Mouse (Mus musculus) limb, embryonic 15.5 days (tissue): ENCODE measurements around the gene Arhgap21. TPM values are rescaled to one million over a fixed set of nuclear protein-coding genes. Genes with fewer than 3 reads are reported as not detected.

Source experiments
- ATAC-seq: fragments of 200-750 bp; cut with Nextera tagmentation; 2 replicates; pipeline ENCODE4 v1.8.0; 2017; ENCODE audit warnings: low read depth, moderate TSS enrichment; ENCODE audit not compliant: insufficient number of reproducible peaks, low FRiP score, low TSS enrichment
- H3K27ac ChIP-seq: fragments of 300-500 bp; sonication (generic); 2 replicates; pipeline ENCODE4 v1.5.1; 2015; ENCODE audit warnings: moderate library complexity, mild to moderate bottlenecking, inconsistent platforms
- H3K27me3 ChIP-seq: fragments of 300-500 bp; sonication (generic); 2 replicates; pipeline ENCODE4 v1.6.1; 2015; ENCODE audit warnings: inconsistent platforms
- H3K36me3 ChIP-seq: fragments of 300-500 bp; sonication (generic); 2 replicates; pipeline ENCODE4 v1.6.1; 2015; ENCODE audit warnings: inconsistent platforms
- H3K4me1 ChIP-seq: fragments of 300-500 bp; sonication (generic); 2 replicates; pipeline ENCODE4 v1.6.1; 2015; ENCODE audit warnings: inconsistent platforms
- H3K4me2 ChIP-seq: fragments of 300-500 bp; sonication (generic); 2 replicates; pipeline ENCODE4 v1.6.1; 2015; ENCODE audit warnings: mild to moderate bottlenecking, inconsistent platforms
- H3K4me3 ChIP-seq: fragments of 300-500 bp; sonication (generic); 2 replicates; pipeline ENCODE4 v1.5.1; 2015; ENCODE audit warnings: mild to moderate bottlenecking, inconsistent platforms
- H3K9ac ChIP-seq: fragments of 300-500 bp; sonication (generic); 2 replicates; pipeline ENCODE4 v1.6.1; 2015; ENCODE audit warnings: inconsistent platforms
- H3K9me3 ChIP-seq: fragments of 300-500 bp; sonication (generic); 2 replicates; pipeline ENCODE4 v1.6.1; 2016; ENCODE audit warnings: inconsistent platforms
- WGBS: fragments of 180-500 bp; shearing (Covaris S2); methylation state at CpG from one replicate; pipeline ENCODE4 v1.1.7; 2015; 5-methylcytosine and 5-hydroxymethylcytosine counted together
- polyA plus RNA-seq: library from polyadenylated mRNA; unstranded; fragments of >200 nt; fragmentation: Nextera tagmentation; extraction: Ambion mirVana; gene quantifications from 2 replicates; pipeline ENCODE4 v1.2.1, GENCODE M21; 2015

Arhgap21 gene
- polyA plus RNA-seq, 1 experiment from 2014 or later = 9.0 TPM

GRCm38 (mm10) chr2:20964461-20964860, 4.2 kb downstream of the Arhgap21 start:
- H3K4me2 ChIP-seq = no peak overlapping the region
- no peaks in the 10 kb centered on the region for H3K36me3 ChIP-seq
- no peaks in the 10 kb centered on the region for H3K27me3 ChIP-seq
- H3K9ac ChIP-seq = no peak overlapping the region
- no peak overlapping the region for H3K27ac ChIP-seq
- ATAC-seq = no peak
- H3K4me3 ChIP-seq = no peak overlapping the region
- no peaks in the 10 kb centered on the region for H3K9me3 ChIP-seq
- peaks cover 26% of the 10 kb centered on the region for H3K4me1 ChIP-seq

DNA sequence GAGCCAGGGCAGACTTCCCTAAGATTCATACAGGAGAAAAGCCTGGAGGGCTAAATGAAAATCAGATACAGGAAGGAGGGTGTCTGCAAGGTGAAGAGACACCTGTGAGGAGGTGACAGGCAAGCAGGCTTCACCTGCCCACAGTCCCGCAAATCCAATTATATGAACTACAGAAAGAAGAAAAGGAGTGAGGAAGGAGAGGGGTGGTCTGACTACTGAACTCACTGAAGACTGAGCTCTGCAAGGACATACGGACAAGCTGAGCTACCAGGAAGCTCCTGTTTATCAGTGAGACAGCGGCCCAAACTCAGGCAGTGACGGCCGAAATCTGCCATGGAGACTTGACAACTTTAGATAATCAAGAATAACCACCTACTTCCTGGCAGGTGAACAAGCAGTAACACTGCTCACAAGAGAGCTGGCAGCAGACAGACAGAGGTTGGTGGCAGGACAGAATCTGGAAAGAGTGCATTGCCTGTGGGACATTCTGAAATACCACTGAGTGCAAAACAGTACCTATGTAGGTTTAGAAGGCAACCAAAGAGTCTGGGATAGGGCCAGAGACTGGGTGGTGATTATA, 5.4 kb downstream of the Arhgap21 start:
- Histone ChIP-seq H3K9ac (no peak overlapping the region), H3K27me3 (no peaks in the 10 kb centered on the region), H3K9me3 (no peaks in the 10 kb centered on the region), H3K4me2 (no peak overlapping the region), H3K36me3 (no peaks in the 10 kb centered on the region), H3K4me3 (no peak overlapping the region), H3K27ac (no peak overlapping the region), H3K4me1 (peaks cover 26% of the 10 kb centered on the region)
- no peak for ATAC-seq
- WGBS = 73% methylated on average over 5 of the region's 5 CpGs

DNA sequence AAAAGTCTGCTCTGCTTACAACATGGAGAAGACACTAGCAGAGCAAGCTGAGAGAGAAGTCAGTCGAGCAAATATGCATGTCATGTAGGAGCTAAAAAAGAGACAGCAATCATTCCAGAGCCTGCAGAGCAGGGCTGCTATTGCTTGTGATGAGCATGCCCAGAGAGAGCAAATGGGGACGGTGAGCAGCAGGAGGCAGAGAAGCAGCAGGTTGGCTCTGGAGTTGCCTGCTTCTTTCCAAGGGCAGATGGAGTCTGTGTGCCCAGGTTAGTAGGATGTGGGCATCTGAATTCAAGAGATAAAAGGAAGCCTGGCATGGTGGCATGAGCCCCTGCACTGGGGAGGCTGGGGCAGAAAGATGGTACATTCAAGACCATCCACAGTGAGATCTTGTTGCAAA, 6.4 kb downstream of the Arhgap21 start:
- no peak overlapping the region for H3K4me3 ChIP-seq
- no peak overlapping the region for H3K27ac ChIP-seq
- no peak overlapping the region for H3K9ac ChIP-seq
- no peaks in the 10 kb centered on the region for H3K27me3 ChIP-seq
- 41% methylated on average over 2 of the region's 2 CpGs for WGBS
- H3K4me2 ChIP-seq = no peak overlapping the region
- no peak for ATAC-seq
- H3K9me3 ChIP-seq = no peaks in the 10 kb centered on the region
- no peaks in the 10 kb centered on the region for H3K36me3 ChIP-seq
- H3K4me1 ChIP-seq = peaks cover 25% of the 10 kb centered on the region

GRCm38 (mm10) chr2:20961825-20962224, 6.9 kb downstream of the Arhgap21 start:
- WGBS = 47% methylated on average over 6 of the region's 6 CpGs

GRCm38 (mm10) chr2:20961295-20961694, 7.4 kb downstream of the Arhgap21 start:
- no peak for ATAC-seq
- peaks cover 16% of the 10 kb centered on the region for H3K4me1 ChIP-seq
- H3K9ac ChIP-seq = no peak overlapping the region
- H3K4me2 ChIP-seq = no peak overlapping the region
- H3K9me3 ChIP-seq = no peaks in the 10 kb centered on the region
- 66% methylated on average over 8 of the region's 8 CpGs for WGBS
- H3K27me3 ChIP-seq = no peaks in the 10 kb centered on the region
- H3K27ac ChIP-seq = no peak overlapping the region
- H3K4me3 ChIP-seq = no peak overlapping the region
- no peaks in the 10 kb centered on the region for H3K36me3 ChIP-seq

More at GRCm38 (mm10) chr2:20961825-20962224, 6.9 kb downstream of the Arhgap21 start:
- ATAC-seq = no peak
- H3K4me1 ChIP-seq = peaks cover 20% of the 10 kb centered on the region
- no peaks in the 10 kb centered on the region for H3K9me3 ChIP-seq
- H3K27me3 ChIP-seq = no peaks in the 10 kb centered on the region
- H3K9ac ChIP-seq = no peak overlapping the region
- H3K36me3 ChIP-seq = no peaks in the 10 kb centered on the region
- H3K4me2 ChIP-seq = no peak overlapping the region
- no peak overlapping the region for H3K4me3 ChIP-seq
- H3K27ac ChIP-seq = no peak overlapping the region

- H3K36me3 ChIP-seq = no peaks in the 10 kb centered on the region
- H3K4me2 ChIP-seq = no peak overlapping the region
- ATAC-seq = no peak
- 67% methylated on average over 8 of the region's 8 CpGs for WGBS
- no peaks in the 10 kb centered on the region for H3K9me3 ChIP-seq
- no peak overlapping the region for H3K27ac ChIP-seq
- no peaks in the 10 kb centered on the region for H3K27me3 ChIP-seq
- H3K4me1 ChIP-seq = peaks cover 10% of the 10 kb centered on the region
- H3K9ac ChIP-seq = no peak overlapping the region
- no peak overlapping the region for H3K4me3 ChIP-seq
Observed at GRCm38 (mm10) chr2:20960668-20961035, 8.0 kb downstream of the Arhgap21 start.

GRCm38 (mm10) chr2:20959906-20960667, 8.6 kb downstream of the Arhgap21 start:
- Histone ChIP-seq H3K36me3 (no peaks in the 10 kb centered on the region), H3K9ac (no peak overlapping the region), H3K9me3 (no peaks in the 10 kb centered on the region), H3K27me3 (no peaks in the 10 kb centered on the region), H3K4me2 (no peak overlapping the region), H3K27ac (no peak overlapping the region), H3K4me3 (no peak overlapping the region), H3K4me1 (peaks cover 8% of the 10 kb centered on the region)
- ATAC-seq = no peak
- 68% methylated on average over 9 of the region's 9 CpGs for WGBS

- no peaks in the 10 kb centered on the region for H3K36me3 ChIP-seq
- H3K9ac ChIP-seq = no peak overlapping the region
- 48% methylated on average over 2 of the region's 2 CpGs for WGBS
- no peak overlapping the region for H3K4me2 ChIP-seq
- no peaks in the 10 kb centered on the region for H3K27me3 ChIP-seq
- no peak for ATAC-seq
- H3K27ac ChIP-seq = no peak overlapping the region
- H3K9me3 ChIP-seq = no peaks in the 10 kb centered on the region
- H3K4me1 ChIP-seq = peaks cover 8% of the 10 kb centered on the region
- no peak overlapping the region for H3K4me3 ChIP-seq
Observed at GRCm38 (mm10) chr2:20959045-20959444, 9.6 kb downstream of the Arhgap21 start.

DNA sequence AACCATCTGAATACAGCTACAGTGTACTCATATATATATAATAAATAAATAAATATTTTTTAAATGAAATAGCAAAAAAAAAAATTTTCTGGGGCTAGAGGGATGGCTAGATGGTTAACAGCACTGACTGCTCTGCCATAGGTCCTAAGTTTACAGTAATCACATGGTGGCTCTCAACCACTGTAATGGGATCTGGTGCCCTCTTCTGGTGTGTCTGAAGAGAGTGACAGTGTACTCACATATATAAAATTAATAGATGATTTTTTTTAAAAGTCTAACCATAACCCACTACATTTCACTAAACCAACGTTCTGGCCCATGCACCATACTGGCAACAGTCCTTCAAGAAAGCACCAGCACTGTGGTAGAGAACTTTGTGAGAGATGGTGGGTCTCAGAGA, 10.7 kb downstream of the Arhgap21 start:
- Histone ChIP-seq H3K4me1 (peaks cover 8% of the 10 kb centered on the region), H3K4me2 (no peak overlapping the region), H3K4me3 (no peak overlapping the region), H3K27me3 (no peaks in the 10 kb centered on the region), H3K36me3 (no peaks in the 10 kb centered on the region), H3K9me3 (no peaks in the 10 kb centered on the region), H3K27ac (no peak overlapping the region), H3K9ac (no peak overlapping the region)
- ATAC-seq = no peak
- WGBS = 87% methylated on average over 1 of the region's 1 CpGs

DNA sequence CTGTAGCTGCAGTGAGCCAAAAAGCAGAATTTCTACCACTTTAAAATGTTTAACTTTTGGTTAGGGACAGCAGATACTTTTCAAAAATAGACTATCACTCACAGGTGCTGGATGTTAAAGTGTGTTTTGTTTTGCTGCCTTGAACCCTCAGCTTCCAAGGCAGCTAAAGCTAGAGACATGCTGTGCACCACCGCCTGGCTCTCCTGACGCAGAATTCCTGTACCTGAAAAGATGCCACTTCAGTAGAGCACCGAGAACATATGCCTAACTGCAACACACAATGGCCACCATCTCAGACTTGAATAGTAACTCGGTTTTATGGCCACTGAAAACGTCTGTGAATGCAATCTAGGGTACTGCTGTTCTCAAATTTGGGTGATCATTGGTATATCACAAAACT, 12.0 kb downstream of the Arhgap21 start:
- Histone ChIP-seq H3K9me3 (no peaks in the 10 kb centered on the region), H3K36me3 (no peaks in the 10 kb centered on the region), H3K4me3 (no peak overlapping the region), H3K4me2 (no peak overlapping the region), H3K4me1 (0 out of 2 replicates have a peak, but pooled peaks cover 4% of the 10 kb centered on the region), H3K9ac (no peak overlapping the region), H3K27me3 (no peaks in the 10 kb centered on the region), H3K27ac (no peak overlapping the region)
- WGBS = 65% methylated on average over 5 of the region's 5 CpGs
- no peak for ATAC-seq

DNA sequence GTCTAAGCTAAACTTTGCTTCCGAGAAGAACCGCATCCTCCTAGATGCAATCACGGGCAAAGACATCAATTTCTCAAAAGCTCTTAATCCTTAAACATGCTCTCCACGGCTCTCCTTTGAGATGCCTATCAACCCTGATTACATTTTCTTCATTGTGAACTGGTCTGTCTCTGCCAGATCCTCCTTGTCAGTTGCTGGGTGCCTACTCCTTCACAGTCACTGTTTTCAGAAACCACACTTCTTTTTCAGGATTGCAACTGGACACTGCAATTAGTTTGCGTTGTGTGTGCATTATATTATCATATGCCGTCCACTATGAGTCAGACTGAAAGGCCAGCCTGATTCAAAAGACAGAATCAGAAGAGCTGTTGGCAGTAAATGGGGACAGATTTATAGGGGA, 12.7 kb downstream of the Arhgap21 start:
- H3K4me2 ChIP-seq = no peak overlapping the region
- H3K27me3 ChIP-seq = no peaks in the 10 kb centered on the region
- H3K4me3 ChIP-seq = no peak overlapping the region
- H3K27ac ChIP-seq = no peak overlapping the region
- no peaks in the 10 kb centered on the region for H3K36me3 ChIP-seq
- H3K9me3 ChIP-seq = no peaks in the 10 kb centered on the region
- 62% methylated on average over 6 of the region's 6 CpGs for WGBS
- no peaks in the 10 kb centered on the region for H3K4me1 ChIP-seq
- no peak overlapping the region for H3K9ac ChIP-seq
- ATAC-seq = no peak

- Histone ChIP-seq H3K36me3 (no peaks in the 10 kb centered on the region), H3K9ac (no peak overlapping the region), H3K4me1 (no peaks in the 10 kb centered on the region), H3K27ac (no peak overlapping the region), H3K4me2 (no peak overlapping the region), H3K27me3 (no peaks in the 10 kb centered on the region), H3K4me3 (no peak overlapping the region), H3K9me3 (no peaks in the 10 kb centered on the region)
- ATAC-seq = no peak
- WGBS = 70% methylated on average over 8 of the region's 8 CpGs
Observed at GRCm38 (mm10) chr2:20955376-20955775, 13.3 kb downstream of the Arhgap21 start.
